Mouse (Mus musculus): ENCODE measurements at regions not wholly inside any gene's neighbourhood (a gene's known extent, or its start where the extent isn't known, plus 50 kb on each side); places are given as distances from the start of the nearest gene placed in this dataset.
A peak's percentile ranks its signal among the peaks of the same experiment; 100 is the strongest.
"Not testable (repeated sequence)": the region's sequence is repeated elsewhere in the genome, so short reads cannot be mapped to it uniquely, and the experiment has no call there.

- no peaks in the 10 kb centered on the region for H3K36me3 ChIP-seq (replicated peaks; ENCODE audit: control insufficient read depth, insufficient read depth)
- no peaks in the 10 kb centered on the region for H3K9me3 ChIP-seq (ENCODE audit: control insufficient read depth, low read length)
- no peak overlapping the region for H3K9ac ChIP-seq
- ATAC-seq (ENCODE audit: low FRiP score), result no peak
- no peak overlapping the region for H3K4me2 ChIP-seq (replicated peaks)
- H3K27me3 ChIP-seq (ENCODE audit: control insufficient read depth, insufficient read depth, low read length), result no peaks in the 10 kb centered on the region
- DNase-seq (ENCODE audit: low spot score), result no peak
- 86% methylated on average over 3 of the region's 3 CpGs for WGBS
- H3K27ac ChIP-seq, result no peak overlapping the region
- no peak overlapping the region for H3K4me3 ChIP-seq (replicated peaks; ENCODE audit: low read length)
- H3K4me1 ChIP-seq (replicated peaks; ENCODE audit: control insufficient read depth, insufficient read depth, low read length), result no peaks in the 10 kb centered on the region
Observed at GRCm38 (mm10) chr6:7313496-7313895, 241.2 kb upstream of the Tac1 start.

- Histone ChIP-seq H3K4me1 (replicated peaks; ENCODE audit: control insufficient read depth, insufficient read depth, low read length) (no peaks in the 10 kb centered on the region), H3K9ac (no peak overlapping the region), H3K27ac (no peak overlapping the region), H3K36me3 (replicated peaks; ENCODE audit: control insufficient read depth, insufficient read depth) (no peaks in the 10 kb centered on the region), H3K27me3 (ENCODE audit: control insufficient read depth, insufficient read depth, low read length) (no peaks in the 10 kb centered on the region), H3K9me3 (ENCODE audit: control insufficient read depth, low read length) (no peaks in the 10 kb centered on the region), H3K4me2 (replicated peaks) (no peak overlapping the region), H3K4me3 (replicated peaks; ENCODE audit: low read length) (no peak overlapping the region)
- no peak for ATAC-seq (ENCODE audit: low FRiP score)
- DNase-seq (ENCODE audit: low spot score), result no peak
- WGBS, result 50% methylated on average over 4 of the region's 4 CpGs
Observed at GRCm38 (mm10) chr6:7326974-7327373, 227.7 kb upstream of the Tac1 start.

GRCm38 (mm10) chr6:7356634-7357033 is 198.0 kb upstream of the Tac1 start:
- Histone ChIP-seq H3K9ac (no peak overlapping the region), H3K4me2 (replicated peaks) (no peak overlapping the region), H3K27me3 (ENCODE audit: control insufficient read depth, insufficient read depth, low read length) (no peaks in the 10 kb centered on the region), H3K4me1 (replicated peaks; ENCODE audit: control insufficient read depth, insufficient read depth, low read length) (no peaks in the 10 kb centered on the region), H3K9me3 (ENCODE audit: control insufficient read depth, low read length) (no peaks in the 10 kb centered on the region), H3K4me3 (replicated peaks; ENCODE audit: low read length) (no peak overlapping the region), H3K27ac (no peak overlapping the region), H3K36me3 (replicated peaks; ENCODE audit: control insufficient read depth, insufficient read depth) (no peaks in the 10 kb centered on the region)
- DNase-seq (ENCODE audit: low spot score), result no peak
- ATAC-seq (ENCODE audit: low FRiP score), result no peak
- WGBS, result 69% methylated on average over 2 of the region's 2 CpGs

GRCm38 (mm10) chr6:7367166-7367565 is 187.5 kb upstream of the Tac1 start:
- no peaks in the 10 kb centered on the region for H3K9me3 ChIP-seq (ENCODE audit: control insufficient read depth, low read length)
- no peaks in the 10 kb centered on the region for H3K27me3 ChIP-seq (ENCODE audit: control insufficient read depth, insufficient read depth, low read length)
- DNase-seq (ENCODE audit: low spot score), result no peak
- H3K4me2 ChIP-seq (replicated peaks), result no peak overlapping the region
- no peaks in the 10 kb centered on the region for H3K4me1 ChIP-seq (replicated peaks; ENCODE audit: control insufficient read depth, insufficient read depth, low read length)
- H3K36me3 ChIP-seq (replicated peaks; ENCODE audit: control insufficient read depth, insufficient read depth), result no peaks in the 10 kb centered on the region
- WGBS, result 78% methylated on average over 1 of the region's 1 CpGs
- no peak for ATAC-seq (ENCODE audit: low FRiP score)
- H3K4me3 ChIP-seq (replicated peaks; ENCODE audit: low read length), result no peak overlapping the region
- no peak overlapping the region for H3K27ac ChIP-seq
- H3K9ac ChIP-seq, result no peak overlapping the region

- H3K4me1 ChIP-seq (replicated peaks; ENCODE audit: control insufficient read depth, insufficient read depth, low read length), result no peaks in the 10 kb centered on the region
- ATAC-seq (ENCODE audit: low FRiP score), result peak; percentile 87
- WGBS, result 45% methylated on average over 4 of the region's 4 CpGs
- H3K9ac ChIP-seq, result no peak overlapping the region
- no peaks in the 10 kb centered on the region for H3K9me3 ChIP-seq (ENCODE audit: control insufficient read depth, low read length)
- no peaks in the 10 kb centered on the region for H3K36me3 ChIP-seq (replicated peaks; ENCODE audit: control insufficient read depth, insufficient read depth)
- H3K27me3 ChIP-seq (ENCODE audit: control insufficient read depth, insufficient read depth, low read length), result no peaks in the 10 kb centered on the region
- H3K4me2 ChIP-seq (replicated peaks), result no peak overlapping the region
- no peak overlapping the region for H3K27ac ChIP-seq
- no peak overlapping the region for H3K4me3 ChIP-seq (replicated peaks; ENCODE audit: low read length)
- no peak for DNase-seq (ENCODE audit: low spot score)
Observed at GRCm38 (mm10) chr6:7374629-7375028, 180.1 kb upstream of the Tac1 start.

GRCm38 (mm10) chr6:7375851-7376250 is 178.8 kb upstream of the Tac1 start:
- no peaks in the 10 kb centered on the region for H3K27me3 ChIP-seq (ENCODE audit: control insufficient read depth, insufficient read depth, low read length)
- no peak overlapping the region for H3K9ac ChIP-seq
- H3K4me2 ChIP-seq (replicated peaks), result no peak overlapping the region
- H3K36me3 ChIP-seq (replicated peaks; ENCODE audit: control insufficient read depth, insufficient read depth), result no peaks in the 10 kb centered on the region
- DNase-seq (ENCODE audit: low spot score) (no peak), ATAC-seq (ENCODE audit: low FRiP score) (no peak)
- no peaks in the 10 kb centered on the region for H3K9me3 ChIP-seq (ENCODE audit: control insufficient read depth, low read length)
- H3K4me3 ChIP-seq (replicated peaks; ENCODE audit: low read length), result no peak overlapping the region
- H3K27ac ChIP-seq, result no peak overlapping the region
- WGBS, result 86% methylated on average over 2 of the region's 2 CpGs
- no peaks in the 10 kb centered on the region for H3K4me1 ChIP-seq (replicated peaks; ENCODE audit: control insufficient read depth, insufficient read depth, low read length)

GRCm38 (mm10) chr6:7378651-7379050 is 176.0 kb upstream of the Tac1 start:
- no peaks in the 10 kb centered on the region for H3K36me3 ChIP-seq (replicated peaks; ENCODE audit: control insufficient read depth, insufficient read depth)
- no peak overlapping the region for H3K4me2 ChIP-seq (replicated peaks)
- 57% methylated on average over 5 of the region's 5 CpGs for WGBS
- ATAC-seq (ENCODE audit: low FRiP score), result no peak
- no peaks in the 10 kb centered on the region for H3K4me1 ChIP-seq (replicated peaks; ENCODE audit: control insufficient read depth, insufficient read depth, low read length)
- H3K27me3 ChIP-seq (ENCODE audit: control insufficient read depth, insufficient read depth, low read length), result no peaks in the 10 kb centered on the region
- H3K9me3 ChIP-seq (ENCODE audit: control insufficient read depth, low read length), result no peaks in the 10 kb centered on the region
- no peak for DNase-seq (ENCODE audit: low spot score)
- H3K9ac ChIP-seq, result no peak overlapping the region
- no peak overlapping the region for H3K4me3 ChIP-seq (replicated peaks; ENCODE audit: low read length)
- no peak overlapping the region for H3K27ac ChIP-seq

GRCm38 (mm10) chr6:7424731-7425130 is 129.9 kb upstream of the Tac1 start:
- 55% methylated on average over 2 of the region's 2 CpGs for WGBS
- no peak overlapping the region for H3K9ac ChIP-seq
- no peaks in the 10 kb centered on the region for H3K4me1 ChIP-seq (replicated peaks; ENCODE audit: control insufficient read depth, insufficient read depth, low read length)
- H3K36me3 ChIP-seq (replicated peaks; ENCODE audit: control insufficient read depth, insufficient read depth), result no peaks in the 10 kb centered on the region
- H3K9me3 ChIP-seq (ENCODE audit: control insufficient read depth, low read length), result no peaks in the 10 kb centered on the region
- H3K4me3 ChIP-seq (replicated peaks; ENCODE audit: low read length), result no peak overlapping the region
- ATAC-seq (ENCODE audit: low FRiP score), result no peak
- H3K27me3 ChIP-seq (ENCODE audit: control insufficient read depth, insufficient read depth, low read length), result no peaks in the 10 kb centered on the region
- DNase-seq (ENCODE audit: low spot score), result no peak
- H3K27ac ChIP-seq, result no peak overlapping the region
- no peak overlapping the region for H3K4me2 ChIP-seq (replicated peaks)

- no peak overlapping the region for H3K4me2 ChIP-seq (replicated peaks)
- no peaks in the 10 kb centered on the region for H3K36me3 ChIP-seq (replicated peaks; ENCODE audit: control insufficient read depth, insufficient read depth)
- H3K27ac ChIP-seq, result no peak overlapping the region
- H3K9me3 ChIP-seq (ENCODE audit: control insufficient read depth, low read length), result no peaks in the 10 kb centered on the region
- H3K4me1 ChIP-seq (replicated peaks; ENCODE audit: control insufficient read depth, insufficient read depth, low read length), result no peaks in the 10 kb centered on the region
- H3K9ac ChIP-seq, result no peak overlapping the region
- WGBS, result 31% methylated on average over 3 of the region's 3 CpGs
- H3K27me3 ChIP-seq (ENCODE audit: control insufficient read depth, insufficient read depth, low read length), result no peaks in the 10 kb centered on the region
- no peak for ATAC-seq (ENCODE audit: low FRiP score)
- no peak overlapping the region for H3K4me3 ChIP-seq (replicated peaks; ENCODE audit: low read length)
- peak; percentile 11 for DNase-seq (ENCODE audit: low spot score)
Observed at GRCm38 (mm10) chr6:7441725-7442124, 113.0 kb upstream of the Tac1 start.

GRCm38 (mm10) chr6:7442286-7442685 is 112.4 kb upstream of the Tac1 start:
- not testable (repeated sequence) for DNase-seq (ENCODE audit: low spot score); H3K27me3 ChIP-seq (ENCODE audit: control insufficient read depth, insufficient read depth, low read length); H3K36me3 ChIP-seq (replicated peaks; ENCODE audit: control insufficient read depth, insufficient read depth); H3K4me2 ChIP-seq (replicated peaks); H3K27ac ChIP-seq; H3K9ac ChIP-seq; ATAC-seq (ENCODE audit: low FRiP score); H3K4me1 ChIP-seq (replicated peaks; ENCODE audit: control insufficient read depth, insufficient read depth, low read length); H3K4me3 ChIP-seq (replicated peaks; ENCODE audit: low read length); H3K9me3 ChIP-seq (ENCODE audit: control insufficient read depth, low read length)
- WGBS, result 56% methylated on average over 3 of the region's 3 CpGs

Measured in hindbrain, embryonic 14.5 days (tissue).